Mouse (Mus musculus) liver, adult 2 months (tissue): ENCODE measurements at regions not wholly inside any gene's neighbourhood (a gene's known extent, or its start where the extent isn't known, plus 50 kb on each side); places are given as distances from the start of the nearest gene placed in this dataset.

Source experiments
- DNase-seq: peaks from one replicate; pipeline ENCODE4 v3.0.0-alpha.2; 2011; ENCODE audit warnings: low read depth, low spot score; ENCODE audit errors: extremely low read depth
- H3K27ac ChIP-seq: fragments of 200-500 bp; replicated peaks from 2 replicates; pipeline ENCODE4 v1.5.1; 2012; ENCODE audit warnings: low read depth, mild to moderate bottlenecking, control low read depth, inconsistent platforms, low read length; ENCODE audit not compliant: insufficient read depth
- H3K27me3 ChIP-seq: fragments of 200-500 bp; 2 replicates; pipeline ENCODE4 v1.6.1; 2012; ENCODE audit warnings: mild to moderate bottlenecking, moderate library complexity, low read length, inconsistent platforms; ENCODE audit not compliant: control insufficient read depth, insufficient read depth
- H3K36me3 ChIP-seq: fragments of 200-500 bp; 2 replicates; pipeline ENCODE4 v1.6.1; 2012; ENCODE audit warnings: low read length, inconsistent platforms; ENCODE audit not compliant: control insufficient read depth, insufficient read depth
- H3K4me1 ChIP-seq: fragments of 200-500 bp; 2 replicates; pipeline ENCODE4 v1.6.1; 2011; ENCODE audit warnings: low read length; ENCODE audit not compliant: control insufficient read depth, insufficient read depth
- H3K4me3 ChIP-seq: fragments of 200-500 bp; 2 replicates; pipeline ENCODE4 v1.5.1; 2011; ENCODE audit warnings: low read depth, mild to moderate bottlenecking, control low read depth, low read length, moderate library complexity; ENCODE audit not compliant: insufficient read depth
- H3K79me2 ChIP-seq: fragments of 200-500 bp; 2 replicates; pipeline ENCODE4 v1.6.1; 2012; ENCODE audit warnings: inconsistent platforms, mild to moderate bottlenecking, low read length, moderate library complexity; ENCODE audit not compliant: control insufficient read depth, insufficient read depth
- H3K9ac ChIP-seq: fragments of 200-500 bp; 2 replicates; pipeline ENCODE4 v1.6.1; 2012; ENCODE audit warnings: low read depth, mild to moderate bottlenecking, control low read depth, inconsistent platforms, low read length
- CTCF ChIP-seq: fragments of 200-500 bp; IDR thresholded peaks from 2 replicates; pipeline ENCODE4 v1.5.1; 2011; ENCODE audit warnings: low read depth, low read length, control low read depth
- POLR2A ChIP-seq: fragments of 200-500 bp; IDR thresholded peaks from 2 replicates; pipeline ENCODE4 v1.6.1; 2011; ENCODE audit warnings: low read length, control low read depth; ENCODE audit not compliant: insufficient read depth; ENCODE audit errors: extremely low read depth
- WGBS: fragments of 180-500 bp; shearing (Covaris S2); methylation state at CpG from one replicate; pipeline ENCODE4 v1.1.7; 2018; 5-methylcytosine and 5-hydroxymethylcytosine counted together

GRCm38 (mm10) chr10:111782195-111782810, 190.2 kb upstream of the Krr1 start:
- Histone ChIP-seq H3K27ac (no peak overlapping the region), H3K4me1 (no peaks in the 10 kb centered on the region), H3K4me3 (no peak overlapping the region), H3K79me2 (no peaks in the 10 kb centered on the region), H3K36me3 (no peaks in the 10 kb centered on the region), H3K9ac (no peak overlapping the region), H3K27me3 (no peaks in the 10 kb centered on the region)
- TF ChIP-seq CTCF (no peak), POLR2A (no peak)
- WGBS, result 92% methylated on average over 22 of the region's 22 CpGs
- no peak for DNase-seq

- WGBS, result 87% methylated on average over 3 of the region's 3 CpGs
These were observed 189.0 kb upstream of the Krr1 start for GRCm38 (mm10) chr10:111783496-111783895.

GRCm38 (mm10) chr10:111784065-111784853, 188.2 kb upstream of the Krr1 start:
- TF ChIP-seq POLR2A (no peak), CTCF (no peak)
- no peak overlapping the region for H3K27ac ChIP-seq
- H3K4me3 ChIP-seq, result no peak overlapping the region
- 71% methylated on average over 12 of the region's 12 CpGs for WGBS
- no peak overlapping the region for H3K9ac ChIP-seq
- H3K4me1 ChIP-seq, result no peaks in the 10 kb centered on the region
- no peaks in the 10 kb centered on the region for H3K27me3 ChIP-seq
- H3K79me2 ChIP-seq, result no peaks in the 10 kb centered on the region
- H3K36me3 ChIP-seq, result no peaks in the 10 kb centered on the region
- DNase-seq, result peak; percentile 18

More at GRCm38 (mm10) chr10:111783496-111783895, 189.0 kb upstream of the Krr1 start:
- Histone ChIP-seq H3K79me2 (no peaks in the 10 kb centered on the region), H3K9ac (no peak overlapping the region), H3K4me3 (no peak overlapping the region), H3K27me3 (no peaks in the 10 kb centered on the region), H3K36me3 (no peaks in the 10 kb centered on the region), H3K27ac (no peak overlapping the region), H3K4me1 (no peaks in the 10 kb centered on the region)
- TF ChIP-seq CTCF (no peak), POLR2A (no peak)
- no peak for DNase-seq

- no peaks in the 10 kb centered on the region for H3K4me1 ChIP-seq
- no peak for DNase-seq
- no peak overlapping the region for H3K9ac ChIP-seq
- 91% methylated on average over 9 of the region's 9 CpGs for WGBS
- no peak overlapping the region for H3K4me3 ChIP-seq
- H3K79me2 ChIP-seq, result no peaks in the 10 kb centered on the region
- TF ChIP-seq CTCF, result no peak
- TF ChIP-seq POLR2A, result no peak
- no peaks in the 10 kb centered on the region for H3K36me3 ChIP-seq
- no peaks in the 10 kb centered on the region for H3K27me3 ChIP-seq
- H3K27ac ChIP-seq, result no peak overlapping the region
These were observed 185.3 kb upstream of the Krr1 start for GRCm38 (mm10) chr10:111787175-111787574.

- Histone ChIP-seq H3K36me3 (no peaks in the 10 kb centered on the region), H3K79me2 (no peaks in the 10 kb centered on the region), H3K27me3 (no peaks in the 10 kb centered on the region), H3K4me3 (no peak overlapping the region), H3K4me1 (no peaks in the 10 kb centered on the region), H3K9ac (no peak overlapping the region), H3K27ac (no peak overlapping the region)
- 96% methylated on average over 9 of the region's 9 CpGs for WGBS
- TF ChIP-seq POLR2A (no peak), CTCF (no peak)
- no peak for DNase-seq
These were observed 183.2 kb upstream of the Krr1 start for GRCm38 (mm10) chr10:111789264-111789663.

GRCm38 (mm10) chr10:111790911-111791310, 181.6 kb upstream of the Krr1 start:
- WGBS, result 95% methylated on average over 2 of the region's 2 CpGs
- no peak for DNase-seq
- no peaks in the 10 kb centered on the region for H3K79me2 ChIP-seq
- H3K4me3 ChIP-seq, result no peak overlapping the region
- peaks cover 5% of the 10 kb centered on the region; the same call in 1 of the 2 replicates for H3K4me1 ChIP-seq
- no peaks in the 10 kb centered on the region for H3K27me3 ChIP-seq
- no peak for TF ChIP-seq POLR2A
- no peak for TF ChIP-seq CTCF
- H3K9ac ChIP-seq, result no peak overlapping the region
- no peaks in the 10 kb centered on the region for H3K36me3 ChIP-seq
- no peak overlapping the region for H3K27ac ChIP-seq
